Mouse (Mus musculus): ENCODE data around the gene Vsig4. TPM values are rescaled to one million over a fixed set of nuclear protein-coding genes. Genes with fewer than 3 reads are reported as not detected.

Vsig4 gene
- polyA plus RNA-seq, 1 experiment from 2014 or later = not detected

MicroRNAs within 50 kb of the gene (microRNA counts, 519-probe panel; counts per million panel counts)
- 2,860 counts per million, percentile 11 among the panel's probes with 10 or more counts for microRNA mmu-miR-223

Small RNAs within 50 kb of the gene (microRNA-seq; reads per million reads assigned to microRNA genes)
- 143 reads per million, percentile 56 among the genes with 10 or more reads in this experiment for gene Mir223

Other genes starting within 250 kb of the Vsig4 start
- 146 and 191 TPM in 2 replicates for gene Msn, start 197.4 kb downstream of the Vsig4 start, polyA plus RNA-seq (2016; fragmentation: Nextera tagmentation; extraction: Ambion mirVana)
- gene Heph, start 161.9 kb upstream of the Vsig4 start, polyA plus RNA-seq (2016; fragmentation: Nextera tagmentation; extraction: Ambion mirVana) = 13.9 and 14.8 TPM in 2 replicates
- gene Hsf3, start 162.9 kb upstream of the Vsig4 start, polyA plus RNA-seq (2016; fragmentation: Nextera tagmentation; extraction: Ambion mirVana) = 0.08 and 0.23 TPM in 2 replicates

All from heart, embryonic 10.5 days (tissue).